Mouse (Mus musculus) gastrocnemius, postnatal 4 days (tissue): ENCODE measurements around the gene Ten1. TPM values are rescaled to one million over a fixed set of nuclear protein-coding genes. Genes with fewer than 3 reads are reported as not detected.

ENCODE experiments used
- DNase-seq, 2 experiments: peaks; one replicate each; pipeline ENCODE4 v3.0.0; 2021 to 2022; ENCODE audit warnings: low spot score in 2 of 2, mixed read lengths in 2 of 2
- total RNA-seq, 2 experiments: library from RNA; stranded (reverse); gene quantifications; 2 replicates each; pipeline ENCODE4 v1.2.3; 2021

Ten1 gene
- total RNA-seq, 2 experiments from 2014 or later: 29.2 to 38.6 TPM

- DNase-seq: no peak
Observed at GRCm38 (mm10) chr11:116196336-116196735, 2.3 kb upstream of the Ten1 start.

GRCm38 (mm10) chr11:116196866-116197583, 1.6 kb upstream of the Ten1 start:
- DNase-seq: no peak

- DNase-seq: no peak
Observed at GRCm38 (mm10) chr11:116197584-116197906, 1.1 kb upstream of the Ten1 start.

- DNase-seq: no peak
Observed at GRCm38 (mm10) chr11:116198132-116198531, 523 bp upstream of the Ten1 start.

- DNase-seq: no peak
Observed at GRCm38 (mm10) chr11:116201151-116201550, 2.5 kb downstream of the Ten1 start.

- no peak for DNase-seq
Observed at GRCm38 (mm10) chr11:116203150-116203549, 4.5 kb downstream of the Ten1 start.

- no peak for DNase-seq
Observed at GRCm38 (mm10) chr11:116206678-116207077, 8.0 kb downstream of the Ten1 start.

- no peak for DNase-seq
Observed at GRCm38 (mm10) chr11:116208660-116209059, 10.0 kb downstream of the Ten1 start.

- DNase-seq: no peak
Observed at GRCm38 (mm10) chr11:116209257-116209656, 10.6 kb downstream of the Ten1 start.

- no peak for DNase-seq
Observed at GRCm38 (mm10) chr11:116210696-116211095, 12.0 kb downstream of the Ten1 start.

GRCm38 (mm10) chr11:116212847-116213246, 14.2 kb downstream of the Ten1 start:
- no peak for DNase-seq

- DNase-seq: no peak
Observed at GRCm38 (mm10) chr11:116213877-116214510, 15.3 kb downstream of the Ten1 start.

- no peak for DNase-seq
Observed at GRCm38 (mm10) chr11:116215181-116215580, 16.5 kb downstream of the Ten1 start.

- no peak for DNase-seq
Observed at GRCm38 (mm10) chr11:116215991-116216390, 17.3 kb downstream of the Ten1 start.

GRCm38 (mm10) chr11:116216549-116216948, 17.9 kb downstream of the Ten1 start:
- DNase-seq: peak in 1 of 2 experiments; percentile 15

GRCm38 (mm10) chr11:116218263-116218662, 19.6 kb downstream of the Ten1 start:
- DNase-seq: no peak

- peak; percentile 75 to 92 for DNase-seq
Observed at GRCm38 (mm10) chr11:116218737-116219400, 20.2 kb downstream of the Ten1 start.

- DNase-seq: peak in 1 of 2 experiments; percentile 65
Observed at GRCm38 (mm10) chr11:116219885-116220284, 21.2 kb downstream of the Ten1 start.

- DNase-seq: peak in 1 of 2 experiments; percentile 60
Observed at GRCm38 (mm10) chr11:116221931-116222739, 23.5 kb downstream of the Ten1 start.

- no peak for DNase-seq
Observed at GRCm38 (mm10) chr11:116222740-116223059, 24.0 kb downstream of the Ten1 start.

- peak; percentile 73 to 83 for DNase-seq
Observed at GRCm38 (mm10) chr11:116226414-116226813, 27.8 kb downstream of the Ten1 start.

GRCm38 (mm10) chr11:116228699-116229098, 30.0 kb downstream of the Ten1 start:
- DNase-seq: no peak
